Comparison of ENCODE assay signal across 18 mouse cellular contexts in genomic region chr14:48005092-48005928, GRCm38 (mm10).
DNase-seq lines count a peak whose midpoint lies in the region; ATAC-seq and TF ChIP-seq lines count a peak whose summit lies in the region.
"Had no signal": no experiment of that assay in that cellular context is flagged by ENCODE, and none has a peak within 500 bp of the region (broad histone marks: within the 10 kb centered on the region; RNA-seq: fewer than 3 reads in every experiment).

No protein-coding gene starts in this region.

- no peak for TF ChIP-seq CTCF in brain, embryonic 14.5 days (IDR thresholded peaks at IDR 0.05; ENCODE audit: borderline replicate concordance, extremely low read depth, insufficient read depth, insufficient read length)

- ATAC-seq in forebrain, embryonic 16.5 days: peak; percentile 63
- no peak for ATAC-seq in limb, embryonic 12.5 days (ENCODE audit: insufficient number of reproducible peaks, insufficient read depth, low FRiP score, low TSS enrichment, low read depth)

- no peak for TF ChIP-seq POLR2A in brain, embryonic 14.5 days (IDR thresholded peaks at IDR 0.05; ENCODE audit: borderline replicate concordance, extremely low read depth, insufficient read depth, insufficient read length, poor library complexity, severe bottlenecking)

- no peaks in the 10 kb centered on the region for H3K9me3 ChIP-seq in forebrain, embryonic 16.5 days (ENCODE audit: control insufficient read depth, low read length)
- no peaks in the 10 kb centered on the region for H3K9me3 ChIP-seq in limb, embryonic 12.5 days
- H3K9me3 ChIP-seq: embryonic facial prominence, embryonic 13.5 days; neural tube, embryonic 13.5 days had no signal

- no peak overlapping the region for H3K4me2 ChIP-seq in forebrain, embryonic 16.5 days (ENCODE audit: low read length)
- H3K4me2 ChIP-seq in limb, embryonic 12.5 days: peak overlapping the region; percentile 17; the same call in 1 of the 2 replicates
- H3K4me2 ChIP-seq: embryonic facial prominence, embryonic 13.5 days; neural tube, embryonic 13.5 days had no signal

- H3K36me3 ChIP-seq in forebrain, embryonic 16.5 days (ENCODE audit: control insufficient read depth, insufficient read depth): no peaks in the 10 kb centered on the region
- no peaks in the 10 kb centered on the region for H3K36me3 ChIP-seq in limb, embryonic 12.5 days
- H3K36me3 ChIP-seq: embryonic facial prominence, embryonic 13.5 days; neural tube, embryonic 13.5 days had no signal

- peak; percentile 51 for DNase-seq in kidney, adult 11 months
- DNase-seq in kidney, postnatal 10 days: no peak
- peak; percentile 62 for DNase-seq in brain, embryonic 14.5 days (ENCODE audit: low read depth)
- no peak for DNase-seq in right cerebral cortex, postnatal 25 days
- DNase-seq in spleen, postnatal 10 days (ENCODE audit: low spot score in 2 of 2): no peak
- DNase-seq: adrenal gland, postnatal 10 days; cerebellum, adult 8-10 months; gastrocnemius, postnatal 10 days; left cerebral cortex, postnatal 4 days; lung, postnatal 10 days; right cerebral cortex, postnatal 14 days; thymus, postnatal 4 days had no signal

- H3K27ac ChIP-seq in forebrain, embryonic 16.5 days (ENCODE audit: low read length): peak overlapping the region; percentile 29; the same call in 1 of the 2 replicates
- peak overlapping the region; percentile 74 for H3K27ac ChIP-seq in limb, embryonic 12.5 days
- H3K27ac ChIP-seq: embryonic facial prominence, embryonic 13.5 days; liver, embryonic 14.5 days; neural tube, embryonic 13.5 days had no signal

- no peaks in the 10 kb centered on the region for H3K27me3 ChIP-seq in forebrain, embryonic 16.5 days (replicated peaks; ENCODE audit: control insufficient read depth, insufficient read depth, low read length)
- no peaks in the 10 kb centered on the region for H3K27me3 ChIP-seq in limb, embryonic 12.5 days
- H3K27me3 ChIP-seq: embryonic facial prominence, embryonic 13.5 days; megakaryocyte, embryonic 14.5 days; neural tube, embryonic 13.5 days had no signal

- H3K4me1 ChIP-seq in forebrain, embryonic 16.5 days (replicated peaks; ENCODE audit: control insufficient read depth, insufficient read depth, low read length): peaks cover 11% of the 10 kb centered on the region
- H3K4me1 ChIP-seq in limb, embryonic 12.5 days (replicated peaks): peaks cover 15% of the 10 kb centered on the region
- H3K4me1 ChIP-seq: embryonic facial prominence, embryonic 13.5 days; megakaryocyte, embryonic 14.5 days had no signal

- H3K9ac ChIP-seq in forebrain, embryonic 16.5 days (replicated peaks; ENCODE audit: low read depth, low read length): no peak overlapping the region
- no peak overlapping the region for H3K9ac ChIP-seq in limb, embryonic 12.5 days (replicated peaks)
- H3K9ac ChIP-seq: embryonic facial prominence, embryonic 13.5 days; liver, embryonic 14.5 days; neural tube, embryonic 13.5 days had no signal

- WGBS in forebrain, embryonic 16.5 days: 38% methylated on average over 6 of the region's 6 CpGs
- WGBS in limb, embryonic 12.5 days: 58% methylated on average over 6 of the region's 6 CpGs

- no peak overlapping the region for H3K4me3 ChIP-seq in forebrain, embryonic 16.5 days (replicated peaks; ENCODE audit: low read length)
- H3K4me3 ChIP-seq in limb, embryonic 12.5 days (replicated peaks): no peak overlapping the region
- H3K4me3 ChIP-seq: embryonic facial prominence, embryonic 13.5 days; megakaryocyte, embryonic 14.5 days; neural tube, embryonic 13.5 days had no signal

Comparison
In these comparisons a context has a peak if more than half of its experiments do, and no peak if none do; other contexts are left out.
1. DNase-seq: peak in kidney, adult 11 months (single experiment) and brain, embryonic 14.5 days (single experiment); none in kidney, postnatal 10 days (single experiment), right cerebral cortex, postnatal 25 days (single experiment) and spleen, postnatal 10 days (0 of 2).